Mouse (Mus musculus) heart, embryonic 10.5 days (tissue): ENCODE results near the gene Nuak1. TPM values are rescaled to one million over a fixed set of nuclear protein-coding genes. Genes with fewer than 3 reads are reported as not detected.

Experiments used
- DNase-seq: peaks from one replicate; pipeline ENCODE4 v3.0.0-alpha.2; 2017; ENCODE audit warnings: low spot score
- H3K27ac ChIP-seq: fragments of 300-500 bp; sonication (generic); 2 replicates; pipeline ENCODE4 v1.5.1; 2016; ENCODE audit warnings: mild to moderate bottlenecking
- H3K27me3 ChIP-seq: fragments of 300-500 bp; sonication (generic); 2 replicates; pipeline ENCODE4 v1.6.1; 2016; ENCODE audit warnings: mild to moderate bottlenecking; ENCODE audit not compliant: poor library complexity, insufficient read depth, severe bottlenecking
- H3K36me3 ChIP-seq: fragments of 300-500 bp; sonication (generic); 2 replicates; pipeline ENCODE4 v1.6.1; 2016; ENCODE audit warnings: mild to moderate bottlenecking, moderate library complexity
- H3K4me1 ChIP-seq: fragments of 300-500 bp; sonication (generic); 2 replicates; pipeline ENCODE4 v1.6.1; 2016; ENCODE audit warnings: mild to moderate bottlenecking
- H3K4me3 ChIP-seq: fragments of 300-500 bp; sonication (generic); 2 replicates; pipeline ENCODE4 v1.5.1; 2016; ENCODE audit warnings: mild to moderate bottlenecking, moderate library complexity
- H3K9me3 ChIP-seq: fragments of 300-500 bp; sonication (generic); 2 replicates; pipeline ENCODE4 v1.6.1; 2016; ENCODE audit warnings: mild to moderate bottlenecking, moderate library complexity
- WGBS: fragments of 180-500 bp; shearing (Covaris S2); methylation state at CpG from one replicate; pipeline ENCODE4 v1.1.7; 2016; 5-methylcytosine and 5-hydroxymethylcytosine counted together
- polyA plus RNA-seq: library from polyadenylated mRNA; unstranded; fragments of >200 nt; fragmentation: Nextera tagmentation; extraction: Ambion mirVana; gene quantifications from 2 replicates; pipeline ENCODE4 v1.2.1, GENCODE M21; 2016

Nuak1 gene
- polyA plus RNA-seq, 1 experiment from 2014 or later: 1.9 TPM

- peaks cover 3% of the 10 kb centered on the region; the same call in 1 of the 2 replicates for H3K4me1 ChIP-seq
- no peaks in the 10 kb centered on the region for H3K9me3 ChIP-seq
- no peak overlapping the region for H3K4me3 ChIP-seq
- 82% methylated on average over 7 of the region's 7 CpGs for WGBS
- DNase-seq: no peak
- no peaks in the 10 kb centered on the region for H3K36me3 ChIP-seq
- no peak overlapping the region for H3K27ac ChIP-seq
- no peaks in the 10 kb centered on the region for H3K27me3 ChIP-seq
These were observed 76.6 kb downstream of the Nuak1 start for GRCm38 (mm10) chr10:84363833-84364232.

- no peaks in the 10 kb centered on the region for H3K36me3 ChIP-seq
- WGBS: 91% methylated on average over 4 of the region's 4 CpGs
- no peaks in the 10 kb centered on the region for H3K27me3 ChIP-seq
- no peak for DNase-seq
- H3K4me3 ChIP-seq: no peak overlapping the region
- no peaks in the 10 kb centered on the region for H3K9me3 ChIP-seq
- no peak overlapping the region for H3K27ac ChIP-seq
- H3K4me1 ChIP-seq: peaks cover 3% of the 10 kb centered on the region; the same call in 1 of the 2 replicates
These were observed 79.4 kb downstream of the Nuak1 start for GRCm38 (mm10) chr10:84360953-84361352.

GRCm38 (mm10) chr10:84360391-84360790, 80.0 kb downstream of the Nuak1 start:
- no peaks in the 10 kb centered on the region for H3K9me3 ChIP-seq
- H3K4me3 ChIP-seq: no peak overlapping the region
- no peaks in the 10 kb centered on the region for H3K36me3 ChIP-seq
- H3K4me1 ChIP-seq: no peaks in the 10 kb centered on the region
- no peaks in the 10 kb centered on the region for H3K27me3 ChIP-seq
- H3K27ac ChIP-seq: no peak overlapping the region
- 61% methylated on average over 9 of the region's 9 CpGs for WGBS
- no peak for DNase-seq

GRCm38 (mm10) chr10:84358738-84359120, 81.7 kb downstream of the Nuak1 start:
- H3K9me3 ChIP-seq: no peaks in the 10 kb centered on the region
- no peaks in the 10 kb centered on the region for H3K27me3 ChIP-seq
- DNase-seq: no peak
- 88% methylated on average over 4 of the region's 4 CpGs for WGBS
- no peak overlapping the region for H3K27ac ChIP-seq
- H3K4me3 ChIP-seq: no peak overlapping the region
- H3K4me1 ChIP-seq: no peaks in the 10 kb centered on the region
- H3K36me3 ChIP-seq: no peaks in the 10 kb centered on the region

- no peaks in the 10 kb centered on the region for H3K36me3 ChIP-seq
- no peak overlapping the region for H3K4me3 ChIP-seq
- no peak for DNase-seq
- no peak overlapping the region for H3K27ac ChIP-seq
- H3K9me3 ChIP-seq: no peaks in the 10 kb centered on the region
- no peaks in the 10 kb centered on the region for H3K4me1 ChIP-seq
- H3K27me3 ChIP-seq: no peaks in the 10 kb centered on the region
- 63% methylated on average over 4 of the region's 4 CpGs for WGBS
These were observed 82.2 kb downstream of the Nuak1 start for GRCm38 (mm10) chr10:84357997-84358737.

GRCm38 (mm10) chr10:84357593-84357992, 82.8 kb downstream of the Nuak1 start:
- no peaks in the 10 kb centered on the region for H3K4me1 ChIP-seq
- no peaks in the 10 kb centered on the region for H3K27me3 ChIP-seq
- H3K27ac ChIP-seq: no peak overlapping the region
- no peaks in the 10 kb centered on the region for H3K9me3 ChIP-seq
- no peaks in the 10 kb centered on the region for H3K36me3 ChIP-seq
- H3K4me3 ChIP-seq: no peak overlapping the region
- WGBS: 58% methylated on average over 4 of the region's 4 CpGs
- no peak for DNase-seq

DNA sequence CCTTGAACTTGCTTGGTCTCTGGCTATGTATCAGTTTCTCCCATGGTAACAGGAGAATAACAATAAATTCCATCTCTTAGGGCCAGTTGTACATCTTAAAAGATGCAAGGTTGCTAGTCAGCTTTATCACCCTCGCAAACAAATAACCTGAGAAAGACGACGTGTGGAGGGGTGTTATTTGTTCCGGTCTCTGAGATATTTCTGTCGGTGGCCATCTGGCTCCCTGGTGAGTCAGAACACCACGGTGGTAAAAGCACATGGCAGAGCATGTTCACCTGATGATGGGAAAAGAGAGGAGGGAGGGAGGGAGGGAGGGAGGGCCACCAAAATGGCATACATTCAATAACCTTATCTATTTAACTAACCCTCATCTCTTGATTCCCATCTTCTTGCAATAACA, 86.1 kb downstream of the Nuak1 start:
- no peak for DNase-seq
- Histone ChIP-seq H3K36me3 (no peaks in the 10 kb centered on the region), H3K27ac (no peak overlapping the region), H3K4me1 (no peaks in the 10 kb centered on the region), H3K9me3 (no peaks in the 10 kb centered on the region), H3K27me3 (no peaks in the 10 kb centered on the region), H3K4me3 (no peak overlapping the region)
- WGBS: 59% methylated on average over 6 of the region's 6 CpGs

DNA sequence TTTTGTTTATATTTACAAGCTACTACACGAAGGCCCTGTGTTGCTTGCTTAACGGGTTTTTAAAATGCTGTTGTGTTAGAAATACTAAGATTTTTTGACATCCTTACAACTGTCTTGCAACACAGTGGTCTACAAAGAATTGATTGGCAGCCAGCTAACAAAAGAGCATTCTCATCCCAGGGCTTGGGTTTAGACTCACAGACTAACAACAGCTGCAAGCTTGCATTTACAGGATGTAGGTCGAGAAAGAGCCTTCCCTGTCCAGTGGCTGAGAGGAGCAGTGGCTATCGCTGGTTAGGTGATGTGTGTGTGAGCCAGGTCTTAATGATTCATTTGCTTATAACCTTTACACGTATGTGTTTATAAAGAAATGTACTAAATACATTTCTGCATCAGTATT, 94.7 kb downstream of the Nuak1 start:
- WGBS: 63% methylated on average over 5 of the region's 5 CpGs
- H3K27ac ChIP-seq: no peak overlapping the region
- DNase-seq: no peak
- H3K4me1 ChIP-seq: peaks cover 10% of the 10 kb centered on the region
- H3K9me3 ChIP-seq: no peaks in the 10 kb centered on the region
- H3K27me3 ChIP-seq: no peaks in the 10 kb centered on the region
- H3K4me3 ChIP-seq: no peak overlapping the region
- no peaks in the 10 kb centered on the region for H3K36me3 ChIP-seq

GRCm38 (mm10) chr10:84343536-84343935, 96.9 kb downstream of the Nuak1 start:
- no peak overlapping the region for H3K4me3 ChIP-seq
- no peak for DNase-seq
- peaks cover 14% of the 10 kb centered on the region for H3K4me1 ChIP-seq
- no peaks in the 10 kb centered on the region for H3K36me3 ChIP-seq
- no peaks in the 10 kb centered on the region for H3K9me3 ChIP-seq
- H3K27ac ChIP-seq: no peak overlapping the region
- WGBS: 82% methylated on average over 2 of the region's 2 CpGs
- no peaks in the 10 kb centered on the region for H3K27me3 ChIP-seq

DNA sequence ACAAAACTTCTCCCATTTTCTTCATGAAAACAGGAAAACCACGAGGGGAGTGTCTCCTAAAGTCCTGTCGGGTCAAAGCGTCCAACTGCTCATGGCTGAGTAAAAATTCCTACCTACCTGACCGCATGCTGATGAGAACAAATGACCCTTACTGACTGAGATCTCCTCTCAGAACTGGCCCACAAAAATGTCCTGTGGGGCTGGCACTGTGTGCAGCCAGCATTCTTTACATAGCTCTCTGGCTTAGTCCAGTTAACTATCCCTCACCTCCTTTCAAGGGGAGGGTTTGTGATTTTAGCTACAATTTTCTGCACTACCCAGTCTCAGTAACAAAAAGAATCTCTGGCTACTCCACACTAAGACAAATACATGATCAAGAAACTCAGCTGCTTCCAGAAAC, 100.9 kb downstream of the Nuak1 start:
- Histone ChIP-seq H3K27me3 (no peaks in the 10 kb centered on the region), H3K36me3 (no peaks in the 10 kb centered on the region), H3K4me3 (no peak overlapping the region), H3K27ac (no peak overlapping the region), H3K4me1 (peaks cover 3% of the 10 kb centered on the region; the same call in 1 of the 2 replicates), H3K9me3 (no peaks in the 10 kb centered on the region)
- 53% methylated on average over 4 of the region's 4 CpGs for WGBS
- no peak for DNase-seq

DNA sequence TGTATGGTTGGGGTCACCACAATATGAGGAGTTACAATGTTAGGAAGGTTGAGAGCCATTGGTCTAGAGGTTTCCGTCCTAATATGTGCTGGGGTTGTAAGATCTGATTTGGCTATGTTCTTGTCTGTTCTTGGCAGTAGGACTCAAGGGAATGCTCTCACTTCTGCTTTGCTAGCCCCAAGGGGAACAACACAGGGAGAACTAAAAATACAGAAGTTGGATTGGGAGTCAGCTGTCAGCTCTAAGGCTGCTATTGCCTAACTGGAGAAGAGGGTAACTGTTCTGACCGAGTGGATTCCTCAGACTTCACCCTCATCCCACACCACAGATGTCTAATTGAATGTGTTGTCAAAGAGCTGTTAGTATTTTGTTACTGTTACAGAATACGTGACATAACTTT, 101.6 kb downstream of the Nuak1 start:
- Histone ChIP-seq H3K27me3 (no peaks in the 10 kb centered on the region), H3K36me3 (no peaks in the 10 kb centered on the region), H3K4me3 (no peak overlapping the region), H3K27ac (no peak overlapping the region), H3K9me3 (no peaks in the 10 kb centered on the region), H3K4me1 (peaks cover 3% of the 10 kb centered on the region; the same call in 1 of the 2 replicates)
- whole genome bisulfite sequencing: 83% methylated on average over 3 of the region's 3 CpGs
- no peak for DNase-seq

DNA sequence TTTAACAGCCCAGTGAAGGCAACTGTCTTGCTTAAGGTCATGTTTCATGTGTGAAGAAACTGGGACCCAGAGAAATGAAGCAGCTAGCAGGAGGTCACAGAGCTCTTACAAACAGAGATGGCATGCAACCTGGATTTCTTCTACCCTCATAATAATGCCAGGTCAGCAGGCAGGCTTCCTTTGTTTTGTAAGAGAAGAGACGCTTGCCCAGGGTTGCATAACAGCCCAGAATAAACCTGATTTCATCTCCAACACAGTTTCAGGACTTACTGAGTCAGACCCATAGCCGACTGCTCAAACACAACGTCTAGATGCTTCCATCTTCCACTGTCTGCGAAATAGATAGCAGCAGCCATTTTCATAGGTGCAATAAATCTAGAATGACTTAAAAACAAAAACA, 105.0 kb downstream of the Nuak1 start:
- Histone ChIP-seq H3K36me3 (no peaks in the 10 kb centered on the region), H3K9me3 (no peaks in the 10 kb centered on the region), H3K27ac (no peak overlapping the region), H3K4me3 (no peak overlapping the region), H3K4me1 (peaks cover 3% of the 10 kb centered on the region; the same call in 1 of the 2 replicates), H3K27me3 (no peaks in the 10 kb centered on the region)
- WGBS: 84% methylated on average over 4 of the region's 4 CpGs
- DNase-seq: no peak

DNA sequence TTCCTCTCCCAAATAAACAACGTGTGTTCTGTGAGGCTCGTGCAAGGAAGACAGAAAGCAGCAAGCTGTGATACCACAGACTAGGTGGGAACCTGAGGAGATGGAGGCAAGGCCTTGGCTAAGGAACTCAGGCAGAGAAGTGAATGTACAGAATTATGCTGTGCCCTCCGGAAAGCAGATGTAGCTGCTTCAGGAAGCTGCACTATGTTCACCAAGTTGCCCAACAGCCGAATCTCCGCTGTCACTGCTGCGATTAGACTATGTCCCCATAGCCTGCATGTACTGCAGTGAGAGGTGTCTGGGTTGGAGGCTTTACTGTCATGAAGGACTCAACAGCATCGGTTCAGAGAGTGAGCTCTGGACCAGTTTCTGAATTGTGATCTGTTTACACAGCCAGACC, 110.6 kb downstream of the Nuak1 start:
- Histone ChIP-seq H3K9me3 (no peaks in the 10 kb centered on the region), H3K4me3 (no peak overlapping the region), H3K27me3 (no peaks in the 10 kb centered on the region; the same call in 1 of the 2 replicates), H3K36me3 (no peaks in the 10 kb centered on the region), H3K27ac (no peak overlapping the region), H3K4me1 (no peaks in the 10 kb centered on the region)
- 85% methylated on average over 7 of the region's 7 CpGs for WGBS
- DNase-seq: no peak

DNA sequence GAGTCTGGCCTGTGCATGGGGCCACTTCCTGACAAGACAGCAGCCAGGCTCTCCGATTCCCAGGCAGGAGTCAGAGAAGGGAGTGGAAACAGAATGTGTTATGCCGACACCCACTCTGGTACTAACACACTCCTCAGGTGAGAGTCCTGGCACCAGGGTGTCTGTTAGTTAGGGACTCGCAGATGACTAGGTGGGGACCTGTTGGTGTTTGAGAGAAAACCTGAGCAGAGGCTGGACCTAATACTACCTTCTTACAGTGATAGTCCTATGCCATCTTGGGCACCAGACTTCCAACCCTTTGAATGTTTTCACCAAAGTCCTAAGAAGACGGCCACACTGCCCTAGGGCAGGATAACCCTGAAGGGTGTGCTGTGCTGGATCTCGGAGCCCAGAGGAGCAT, 111.1 kb downstream of the Nuak1 start:
- Histone ChIP-seq H3K9me3 (no peaks in the 10 kb centered on the region), H3K27me3 (no peaks in the 10 kb centered on the region; the same call in 1 of the 2 replicates), H3K4me1 (no peaks in the 10 kb centered on the region), H3K4me3 (no peak overlapping the region), H3K36me3 (no peaks in the 10 kb centered on the region), H3K27ac (no peak overlapping the region)
- DNase-seq: no peak
- 73% methylated on average over 5 of the region's 5 CpGs for WGBS
